Mouse (Mus musculus): ENCODE results near the gene Usp10. TPM values are rescaled to one million over a fixed set of nuclear protein-coding genes. Genes with fewer than 3 reads are reported as not detected.

Gene Usp10
- total RNA-seq (2022), result 100 to 1,000 TPM in 3 of 4 experiments, 10 to 100 TPM in 1; 88.6 to 130 (median 113) TPM

DNA sequence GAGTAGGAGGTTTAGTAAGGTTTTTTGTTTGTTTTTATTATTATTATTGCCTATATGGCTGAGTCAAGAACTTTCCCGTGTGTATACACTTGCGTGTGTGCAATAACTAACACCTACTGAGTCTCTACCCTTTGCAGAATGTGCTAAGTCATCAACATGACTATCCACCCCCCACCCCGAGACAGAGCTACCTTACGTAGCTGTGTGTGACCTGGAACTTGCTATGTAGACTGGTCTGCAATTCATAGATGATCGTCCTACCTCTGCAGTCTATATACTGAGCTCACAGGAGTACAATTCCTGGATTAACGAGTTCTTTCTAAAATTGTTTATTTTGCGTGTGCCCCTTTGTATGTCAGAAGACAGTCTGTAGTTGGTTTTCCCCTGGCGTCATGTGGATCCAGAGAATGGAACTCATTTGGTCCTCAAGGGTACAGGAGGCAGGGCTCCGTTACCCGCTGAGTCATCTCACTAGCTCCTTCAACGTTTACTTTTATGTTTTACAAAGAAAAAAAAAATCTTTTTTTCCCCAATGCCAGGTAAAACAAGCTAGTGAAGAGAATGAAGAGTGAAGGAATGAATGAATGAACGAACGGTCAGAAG is at the start of gene Usp10:
Gene Usp10, plus strand, starts transcription at position 417 of the 603 bp plus-strand sequence.
- DNase-seq, result no peak

DNA sequence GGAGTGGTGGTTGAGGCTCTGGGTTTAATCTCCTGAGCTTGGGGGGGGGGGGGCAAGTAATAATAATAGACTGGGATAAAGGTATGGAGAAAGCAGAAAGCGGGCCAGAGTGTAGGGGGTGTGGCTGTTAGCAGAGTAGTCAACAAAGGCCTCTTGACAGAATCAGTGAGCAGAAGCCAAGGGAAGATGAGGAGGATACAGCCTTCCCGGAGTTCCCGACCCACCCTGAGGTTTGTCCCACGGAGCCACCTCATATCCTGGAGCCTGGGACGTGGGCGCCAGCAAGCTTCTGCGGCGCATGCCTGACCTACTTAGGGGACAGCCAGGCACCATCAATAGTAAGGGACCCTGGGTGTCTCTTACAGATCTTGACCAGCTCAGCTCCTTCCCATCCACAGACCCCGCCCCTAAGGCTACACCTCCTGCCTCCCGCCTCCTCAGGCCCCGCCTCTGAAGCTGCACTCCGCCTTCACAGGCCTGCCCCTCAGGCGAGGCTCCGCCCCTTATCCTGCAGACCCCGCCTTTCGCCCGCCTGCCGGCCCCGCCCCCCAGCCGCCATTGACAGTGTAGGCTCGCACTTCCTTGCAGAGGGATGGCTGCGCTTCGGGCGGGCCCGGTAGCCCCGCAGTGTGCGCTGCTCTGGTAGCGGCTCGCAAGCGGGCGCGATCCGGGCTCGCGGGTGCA is 48.3 kb upstream of the Usp10 start, which contains the start of gene Klhl36:
Gene Klhl36, plus strand, starts transcription at position 561 of the 684 bp plus-strand sequence.
- peak; percentile 96 for DNase-seq

DNA sequence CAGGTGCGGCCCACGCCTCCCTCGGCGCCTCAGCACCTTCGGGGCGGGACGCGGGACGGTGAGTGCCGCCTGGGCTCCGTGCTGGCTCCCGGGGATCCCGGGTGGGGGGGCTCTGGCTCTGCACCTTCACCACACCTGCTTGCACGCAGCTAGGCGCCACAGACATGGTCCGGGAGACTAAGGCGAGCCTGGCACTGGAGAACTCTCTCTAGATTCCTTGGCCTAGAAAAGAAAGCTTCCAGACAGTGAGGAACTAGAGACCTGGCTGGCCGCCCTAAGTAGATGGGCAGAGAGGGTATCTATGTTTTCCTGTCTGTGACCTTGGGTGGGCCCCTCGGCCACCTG is 47.8 kb upstream of the Usp10 start:
- DNase-seq, result no peak

DNA sequence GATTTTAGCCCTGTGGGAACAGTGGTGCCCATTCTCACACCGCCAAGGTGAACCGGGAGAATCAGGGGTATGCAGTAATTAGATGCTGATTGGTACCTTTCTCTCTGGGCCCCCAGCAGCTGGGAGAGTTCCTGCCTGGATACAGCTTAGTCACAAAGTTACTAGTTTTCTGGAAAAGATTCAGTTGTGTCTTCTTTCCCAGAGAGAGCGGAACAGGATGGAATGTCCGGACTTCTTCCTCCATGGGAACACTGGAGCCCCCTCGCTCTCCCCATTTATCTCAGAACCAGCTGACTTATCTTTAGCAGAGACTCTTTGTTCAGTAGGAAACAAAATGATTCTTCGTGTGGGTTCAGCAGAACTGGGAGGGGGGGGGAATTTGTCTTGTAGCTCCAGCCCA is 47.4 kb upstream of the Usp10 start:
- DNase-seq, result no peak

DNA sequence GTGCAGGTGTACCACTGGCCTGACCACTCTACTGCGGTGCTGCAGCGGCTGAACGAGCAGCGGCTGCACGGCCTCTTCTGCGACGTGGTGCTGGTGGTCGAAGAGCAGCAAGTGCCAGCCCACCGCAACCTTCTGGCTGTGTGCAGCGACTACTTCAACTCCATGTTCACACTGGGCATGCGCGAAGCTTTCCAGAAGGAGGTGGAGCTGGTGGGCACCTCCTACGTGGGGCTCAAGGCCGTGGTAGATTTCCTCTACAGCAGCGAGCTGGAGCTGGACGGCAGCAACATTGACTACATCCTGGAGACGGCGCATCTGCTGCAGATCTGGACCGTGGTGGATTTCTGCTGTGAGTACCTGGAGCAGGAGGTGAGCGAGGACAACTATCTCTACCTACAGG is 40.5 kb upstream of the Usp10 start:
- no peak for DNase-seq

DNA sequence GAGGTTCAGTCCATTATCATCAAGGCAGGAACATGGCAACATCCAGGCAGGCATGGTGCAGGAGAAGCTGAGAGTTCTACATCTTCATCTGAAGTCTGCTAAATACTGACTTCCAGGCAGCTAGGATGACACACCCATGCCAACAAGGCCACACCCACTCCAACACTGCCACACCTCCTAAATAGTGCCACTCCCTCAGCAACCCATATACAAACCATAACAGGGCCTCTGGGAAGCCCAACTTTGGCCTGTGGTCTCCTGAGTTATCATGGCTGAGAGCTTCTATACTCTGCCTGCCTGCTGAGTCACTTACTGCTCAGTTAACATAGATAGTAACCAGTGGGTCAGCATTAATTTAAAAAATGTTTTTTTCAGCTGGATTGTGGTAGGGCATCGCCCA is 37.0 kb upstream of the Usp10 start:
- DNase-seq, result no peak

DNA sequence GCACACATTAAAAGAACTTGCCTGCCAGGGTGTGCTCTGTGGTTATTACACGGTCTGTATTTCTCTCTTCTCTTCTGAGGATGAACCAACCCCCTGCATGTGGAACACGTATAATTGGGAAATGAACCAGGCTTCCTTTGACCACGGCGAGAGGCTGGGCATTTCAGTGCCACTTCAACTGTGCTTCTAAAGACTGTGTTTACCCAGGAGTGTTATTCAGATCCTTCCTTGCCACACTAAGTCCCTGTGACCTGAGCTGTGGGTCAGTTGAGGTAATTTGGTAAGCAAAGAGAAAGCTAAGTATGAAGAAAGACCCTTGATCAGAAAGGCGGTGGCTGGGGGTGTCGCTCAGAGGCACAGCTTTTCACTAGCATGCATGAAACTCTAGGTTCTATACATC is 28.9 kb upstream of the Usp10 start:
- no peak for DNase-seq

DNA sequence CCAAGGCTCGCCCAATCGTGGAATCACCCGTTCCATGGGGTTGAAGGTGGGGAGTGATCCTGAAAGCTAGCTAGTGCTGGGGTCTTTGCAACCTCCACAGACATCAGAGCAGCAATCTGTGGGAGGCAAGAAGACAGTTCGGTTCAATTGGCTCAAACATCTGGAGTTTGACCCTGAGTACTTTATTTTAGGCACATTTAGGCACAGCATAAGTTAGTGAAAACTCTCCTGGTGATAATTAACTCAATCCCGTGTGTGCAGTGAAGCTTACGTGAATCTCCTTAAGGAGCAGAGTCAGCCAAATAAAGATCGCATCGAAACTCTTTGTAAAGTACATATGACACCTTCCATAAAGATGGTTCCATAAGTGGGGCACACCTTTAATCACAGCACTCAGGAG is 28.2 kb upstream of the Usp10 start:
- no peak for DNase-seq

DNA sequence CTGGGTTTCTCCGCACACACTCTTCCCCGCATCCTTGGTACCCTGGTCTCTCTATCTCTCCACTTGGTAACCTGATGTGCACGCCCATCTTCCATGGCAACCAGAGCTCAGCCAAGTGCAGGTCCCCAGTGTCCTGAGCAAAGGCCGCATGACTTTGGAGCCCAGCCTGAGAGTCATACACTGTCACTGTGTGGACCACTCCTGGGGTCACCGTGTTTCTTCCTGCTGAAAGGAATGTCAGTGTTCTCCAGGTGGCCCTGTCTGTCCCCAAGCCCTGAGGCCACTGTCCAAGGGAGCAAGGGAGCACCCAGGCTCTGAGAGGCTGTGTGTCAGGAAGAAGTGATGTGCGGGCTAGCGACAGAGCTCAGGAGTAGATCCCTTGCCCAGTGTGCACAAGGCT is 26.9 kb upstream of the Usp10 start:
- DNase-seq, result no peak

DNA sequence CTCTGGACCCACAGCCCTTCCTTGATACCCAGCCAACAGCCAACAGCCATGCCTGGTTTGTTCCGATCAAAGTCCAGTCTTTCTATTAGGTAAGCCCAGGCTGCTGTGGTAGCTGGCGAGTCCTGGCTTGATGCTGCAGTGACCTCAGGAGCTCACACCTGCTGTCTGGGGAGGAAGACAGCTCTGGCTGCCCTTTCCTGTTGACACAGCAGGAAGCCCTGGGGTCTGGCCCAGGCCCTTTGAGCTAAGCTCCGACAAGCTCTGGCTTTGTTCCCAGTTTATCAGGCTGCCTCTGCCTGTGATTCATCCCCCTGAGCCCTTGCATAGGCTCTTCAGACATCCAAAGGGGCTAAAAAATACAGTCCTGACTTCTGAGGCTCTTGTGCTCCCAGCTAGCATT is 24.5 kb upstream of the Usp10 start:
- DNase-seq, result peak; percentile 55

DNA sequence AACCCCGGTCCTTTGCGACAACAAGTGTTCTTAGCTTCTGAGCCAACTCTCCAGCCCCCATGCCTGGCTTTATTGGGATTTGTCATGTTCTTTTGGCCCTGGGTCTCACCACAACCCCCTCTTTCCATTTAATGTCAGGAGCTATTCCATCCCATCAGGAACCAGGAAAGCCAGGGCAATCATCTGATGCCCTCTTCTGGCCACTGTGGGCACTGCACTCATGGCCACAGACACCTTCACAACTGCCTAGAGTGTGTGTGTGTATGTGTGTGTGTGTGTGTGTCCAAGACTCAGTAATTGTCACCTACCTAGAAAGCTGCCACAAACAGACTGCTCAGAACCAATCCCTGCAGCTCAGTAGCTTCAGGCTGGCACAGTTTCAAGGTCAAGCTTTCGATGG is 23.0 kb upstream of the Usp10 start:
- no peak for DNase-seq

DNA sequence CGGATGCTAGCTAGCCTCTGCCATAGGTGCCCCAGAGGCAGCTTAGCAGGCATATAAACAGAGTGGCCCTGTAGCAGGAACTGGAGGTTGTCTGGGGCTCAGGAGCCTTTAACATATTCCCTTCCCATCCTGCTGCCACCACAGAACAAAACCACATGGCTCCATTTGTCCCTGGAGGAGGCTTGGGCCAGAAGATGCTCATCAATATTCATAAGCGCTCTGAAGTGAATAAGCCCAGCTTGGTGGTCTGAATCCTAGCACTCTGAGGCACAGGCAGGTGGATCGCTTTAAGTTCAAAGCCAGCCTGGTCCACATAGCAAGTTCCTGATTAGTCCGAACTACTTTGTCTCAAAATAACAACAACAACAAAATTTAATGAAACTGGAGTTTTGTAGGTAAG is 22.1 kb upstream of the Usp10 start:
- DNase-seq, result no peak

DNA sequence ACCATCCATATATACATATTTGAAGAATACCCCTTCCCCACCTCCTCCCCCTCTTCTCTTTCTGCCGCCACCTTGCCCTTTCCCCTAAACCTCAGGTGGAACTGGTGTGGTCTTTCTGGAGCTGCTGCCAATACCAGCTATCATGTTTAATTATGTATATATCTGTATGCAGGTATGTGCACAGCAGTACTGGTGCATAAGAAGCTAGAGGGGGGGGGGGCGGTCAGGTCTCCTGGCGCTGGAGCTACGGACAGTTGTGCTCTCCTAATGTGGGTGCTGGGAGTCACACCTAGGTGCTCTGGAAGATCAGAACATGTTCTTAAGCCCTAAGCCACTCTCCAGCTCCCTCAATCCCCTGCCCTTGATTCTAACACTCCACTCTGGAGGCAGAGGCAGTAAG is 13.1 kb upstream of the Usp10 start:
- no peak for DNase-seq

DNA sequence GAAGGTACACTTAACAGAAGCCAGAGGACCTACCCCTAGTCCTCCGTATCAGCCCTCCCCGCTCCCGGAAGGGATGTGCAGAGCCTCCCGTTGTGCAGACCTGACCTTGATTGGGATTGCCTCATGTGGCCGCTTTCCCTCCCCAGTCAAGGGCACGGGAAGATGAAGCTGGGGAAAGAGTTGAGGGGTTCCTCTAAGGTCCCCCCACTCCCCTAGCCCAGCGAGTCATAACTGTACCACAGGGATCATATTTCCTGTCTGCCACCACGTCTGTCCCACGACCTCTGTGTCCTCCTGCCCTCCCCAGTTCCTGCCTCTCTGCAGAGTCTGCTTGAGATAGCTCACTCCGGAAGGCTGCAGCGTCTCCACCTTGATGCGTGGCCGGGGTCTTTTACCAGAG is 12.2 kb upstream of the Usp10 start:
- no peak for DNase-seq

DNA sequence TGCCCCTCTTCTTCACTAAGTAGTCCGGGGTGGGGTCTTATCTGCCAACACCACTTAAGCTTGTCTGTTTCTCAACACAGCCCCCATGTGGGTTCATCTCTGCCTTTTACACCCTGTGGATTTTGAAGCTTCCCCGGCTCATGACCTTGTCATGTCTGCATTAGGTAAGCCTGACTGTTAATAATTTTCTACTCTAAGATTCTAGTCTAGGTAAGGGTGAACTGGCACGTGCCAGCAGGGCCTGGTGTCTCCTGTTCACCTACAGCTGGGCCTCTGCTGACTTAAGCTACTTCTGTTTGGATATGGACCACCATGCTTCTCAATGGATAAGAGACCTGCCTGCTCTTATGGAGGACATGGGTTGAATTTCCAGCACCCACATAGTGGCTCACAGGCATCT is 8.8 kb upstream of the Usp10 start:
- DNase-seq, result no peak

DNA sequence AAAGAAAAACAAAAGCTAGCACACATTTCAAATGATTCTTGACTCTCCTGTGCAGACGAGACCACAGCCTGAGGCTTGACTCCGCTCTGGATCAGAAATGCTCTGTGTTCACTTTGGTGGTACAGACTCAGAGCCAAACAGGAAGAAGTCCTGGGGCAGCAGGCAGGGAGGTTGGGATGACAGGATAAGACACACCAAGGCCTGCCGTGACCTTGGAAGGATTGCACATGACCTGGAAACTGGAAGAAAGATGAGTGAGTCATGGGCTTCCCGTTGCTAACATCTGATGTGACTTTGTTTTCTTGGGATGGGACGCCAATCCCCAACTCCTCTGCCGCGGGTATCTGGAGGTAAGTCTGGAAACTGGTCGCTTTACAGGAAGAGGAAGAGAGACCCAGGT is 8.2 kb upstream of the Usp10 start:
- peak; percentile 71 for DNase-seq

DNA sequence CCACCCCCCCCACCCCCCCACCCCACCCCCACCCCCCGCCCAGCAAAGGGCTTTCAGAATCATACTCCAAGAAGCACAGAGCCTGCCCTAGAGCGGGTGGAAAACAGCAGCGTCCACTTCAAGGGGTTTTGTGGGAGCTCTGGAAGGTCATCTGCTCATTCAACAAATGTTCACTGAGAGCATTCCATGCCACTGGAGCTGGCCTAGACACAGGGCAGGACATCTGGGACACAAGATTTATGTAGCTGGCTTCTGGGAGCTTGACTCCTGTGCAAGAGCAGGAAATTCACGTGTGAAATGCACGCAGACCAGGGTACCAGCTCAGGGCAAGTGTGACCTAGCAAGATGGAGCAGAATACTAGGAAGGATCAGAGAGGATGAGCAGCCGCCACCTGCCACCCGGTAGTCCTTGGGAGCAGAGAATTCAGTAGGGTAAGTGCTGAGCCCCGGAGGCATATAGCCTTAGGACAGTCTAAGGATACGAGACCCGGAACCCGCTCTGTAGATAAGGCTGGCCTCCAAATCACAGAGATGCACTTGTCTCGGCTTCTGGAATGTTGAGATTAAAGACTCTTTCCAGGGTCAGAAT is 5.7 kb upstream of the Usp10 start:
- DNase-seq, result peak; percentile 37

DNA sequence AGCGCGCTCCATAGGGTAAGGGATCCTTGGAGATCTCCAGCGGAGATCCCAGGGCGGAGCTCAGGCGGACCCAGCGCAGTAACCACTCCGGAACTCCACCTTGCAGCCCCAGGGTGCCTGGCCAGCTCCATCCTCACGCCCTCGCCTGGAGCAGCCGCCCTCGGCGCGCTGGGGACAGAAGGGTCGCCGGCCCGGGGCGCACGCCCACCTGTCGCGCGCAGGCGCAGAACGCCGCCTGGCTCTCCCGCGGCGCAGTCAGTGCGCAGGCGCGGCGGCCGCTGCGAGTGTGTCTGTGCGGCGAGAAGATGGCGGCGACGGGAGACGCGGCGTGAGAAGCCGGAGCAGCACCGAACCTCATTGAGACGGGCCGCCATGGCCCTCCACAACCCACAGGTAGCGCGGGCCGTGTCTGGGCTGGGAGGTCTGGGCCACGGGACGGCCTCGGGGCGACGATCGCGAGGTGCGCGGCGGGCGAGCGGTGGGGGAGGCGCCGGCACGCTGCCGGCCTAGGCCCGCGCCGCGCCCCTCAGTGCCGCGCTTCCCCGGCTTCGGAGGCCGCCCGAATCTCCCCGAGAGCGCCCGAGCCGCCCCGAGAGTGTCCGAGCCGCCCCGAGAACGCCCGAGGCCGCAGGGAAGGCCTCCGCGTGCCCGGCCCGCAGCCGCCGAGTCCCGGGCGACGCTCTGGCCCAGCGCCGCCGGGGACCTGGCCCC is 542 bp downstream of the Usp10 start, which contains the start of gene Gm20388:
Gene Gm20388, plus strand, starts transcription at position 295 of the 711 bp plus-strand sequence.
- peak; percentile 82 for DNase-seq

DNA sequence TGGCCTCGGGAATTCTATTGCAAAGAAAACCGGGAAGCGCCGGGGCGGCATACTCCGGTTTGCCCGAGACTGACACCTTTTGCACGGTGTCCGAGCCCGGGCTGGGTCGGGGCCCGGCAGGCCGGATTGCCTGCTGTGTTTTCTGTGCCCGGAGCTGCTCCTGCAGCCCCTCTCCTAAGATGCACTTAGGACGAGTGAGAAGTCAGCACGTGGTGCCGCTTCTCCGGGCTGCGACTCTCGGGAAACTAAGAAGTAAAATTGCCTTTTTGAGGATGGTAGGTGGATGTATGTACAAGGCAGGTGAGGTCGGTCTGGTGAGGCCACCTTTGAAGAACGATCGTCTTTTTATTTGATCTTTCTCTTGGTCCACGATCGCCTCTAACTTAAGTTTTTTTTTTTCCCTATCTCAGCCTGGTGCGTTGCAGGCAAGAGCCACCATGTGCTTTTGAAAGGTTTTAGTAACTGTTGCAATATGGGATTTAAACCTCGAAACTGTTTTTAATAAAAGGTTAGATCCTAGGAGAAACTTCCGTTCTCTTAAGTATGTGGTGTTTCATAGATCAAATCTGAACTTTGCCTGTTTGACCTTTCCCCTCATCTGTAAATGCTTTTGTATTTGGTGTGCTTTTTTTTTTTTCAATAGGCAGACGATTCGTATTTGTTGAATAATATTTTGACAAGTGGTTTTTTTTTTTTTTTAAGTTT is 1.2 kb downstream of the Usp10 start:
- no peak for DNase-seq

DNA sequence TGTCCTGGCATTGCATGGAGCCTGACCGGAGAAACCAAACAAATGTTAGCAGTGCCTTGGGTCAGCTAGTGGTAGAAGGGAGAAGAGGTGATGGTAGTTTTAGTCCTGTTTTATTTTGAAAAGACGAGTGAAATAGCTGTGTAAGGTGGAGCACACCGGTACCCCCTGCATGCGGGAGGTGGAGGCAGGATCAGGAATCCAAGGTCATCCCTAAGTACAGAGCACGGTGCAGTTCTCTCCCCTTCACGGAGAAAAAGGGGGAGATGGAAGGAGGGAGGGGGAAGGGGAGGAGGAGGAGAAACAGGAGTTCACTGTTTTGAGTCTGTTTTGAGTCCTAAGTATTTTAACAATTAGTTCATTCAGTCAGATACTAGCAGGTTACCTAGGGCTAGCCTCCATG is 2.5 kb downstream of the Usp10 start:
- no peak for DNase-seq

DNA sequence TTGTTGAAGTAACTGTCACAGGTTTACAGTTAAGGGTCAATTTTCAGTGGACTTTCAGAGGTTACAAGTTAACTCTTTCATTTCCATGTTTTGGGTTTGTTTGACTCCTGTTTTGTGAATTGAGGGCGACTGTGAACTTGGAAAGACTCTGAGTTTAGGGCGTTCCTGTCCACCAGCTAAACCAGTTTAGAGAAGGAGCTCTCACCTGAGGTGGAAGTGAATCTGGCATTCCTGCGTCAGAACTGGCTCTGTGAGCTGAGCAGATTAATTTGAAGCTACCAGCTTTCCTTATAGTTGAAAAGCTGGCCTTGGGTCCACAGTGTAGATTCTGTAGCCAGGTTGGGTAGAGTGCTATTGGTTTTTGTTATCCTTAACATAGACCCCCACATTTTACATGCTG is 3.0 kb downstream of the Usp10 start:
- DNase-seq, result no peak

DNA sequence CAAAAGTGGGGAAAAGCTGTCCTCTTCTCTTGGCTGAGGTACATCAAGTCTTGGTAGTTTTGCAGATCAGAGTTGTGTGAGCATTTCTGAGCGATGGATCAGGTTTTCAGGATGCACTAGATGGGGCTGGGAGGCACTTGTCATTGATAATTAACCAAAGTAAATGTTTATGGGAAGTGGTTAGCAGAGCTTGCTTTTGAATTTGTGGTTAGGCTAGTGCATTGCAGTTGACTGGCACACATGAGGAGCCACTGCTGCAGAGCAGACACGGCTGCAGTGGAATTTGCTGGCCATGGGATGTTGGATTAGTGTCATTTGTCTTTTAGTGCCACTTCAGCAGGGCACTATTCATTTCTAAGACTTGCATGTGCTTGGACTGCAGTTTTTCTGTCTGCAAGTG is 4.0 kb downstream of the Usp10 start:
- no peak for DNase-seq

DNA sequence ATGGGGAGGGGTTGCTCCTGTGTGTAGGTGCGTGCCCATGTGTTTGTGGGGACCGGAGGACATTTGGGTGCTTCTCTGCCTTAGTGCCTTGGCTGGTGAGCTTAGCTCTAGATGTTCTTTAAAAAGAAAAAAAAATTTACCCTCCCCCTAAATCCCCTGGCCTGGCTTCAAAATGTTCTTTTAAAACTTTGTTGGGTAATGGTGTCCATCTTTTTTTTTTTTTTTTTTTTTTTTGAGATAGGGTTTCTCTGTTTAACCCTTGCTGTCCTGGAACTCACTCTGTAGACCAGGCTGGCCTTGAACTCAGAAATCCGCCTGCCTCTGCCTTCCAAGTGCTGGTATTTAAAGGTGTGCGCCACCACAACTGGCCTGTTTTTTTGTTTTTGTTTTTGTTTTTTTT is 5.1 kb downstream of the Usp10 start:
- no peak for DNase-seq

Measured in adrenal gland, adult 8-10 months (tissue).